Mouse (Mus musculus): Measurements from ENCODE around the gene Cdh10.

Cdh10 gene

DNA sequence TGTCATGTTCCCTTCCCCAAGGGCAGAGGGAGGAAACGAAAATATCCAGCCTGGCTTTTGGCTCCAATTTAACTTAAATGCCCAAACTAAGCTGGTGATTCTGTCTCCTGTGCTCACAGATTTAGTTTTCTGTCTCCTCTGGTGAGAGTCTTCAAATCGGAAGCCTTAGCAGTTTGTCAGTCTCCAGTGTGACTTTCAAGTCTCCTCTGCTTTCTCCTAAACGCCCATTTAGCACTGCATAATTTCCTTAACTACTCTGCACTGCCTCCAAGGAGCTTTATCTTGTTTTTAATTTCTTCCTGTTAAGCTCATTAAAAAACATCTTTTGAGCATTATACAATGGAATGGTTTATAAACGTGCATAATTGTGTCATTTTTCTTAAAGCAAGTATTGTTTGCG is 156.3 kb downstream of the Cdh10 start:
- DNase-seq (ENCODE audit: low spot score in 2 of 2) = no peak

GRCm38 (mm10) chr15:18984891-18985290 is 166.1 kb downstream of the Cdh10 start:
- DNase-seq (ENCODE audit: low spot score in 2 of 2) = no peak

GRCm38 (mm10) chr15:18987671-18988070 is 168.9 kb downstream of the Cdh10 start:
- no peak for DNase-seq (ENCODE audit: low spot score in 2 of 2)

- no peak for DNase-seq (ENCODE audit: low spot score in 2 of 2)
Measured at GRCm38 (mm10) chr15:18993512-18993911, 174.8 kb downstream of the Cdh10 start.

DNA sequence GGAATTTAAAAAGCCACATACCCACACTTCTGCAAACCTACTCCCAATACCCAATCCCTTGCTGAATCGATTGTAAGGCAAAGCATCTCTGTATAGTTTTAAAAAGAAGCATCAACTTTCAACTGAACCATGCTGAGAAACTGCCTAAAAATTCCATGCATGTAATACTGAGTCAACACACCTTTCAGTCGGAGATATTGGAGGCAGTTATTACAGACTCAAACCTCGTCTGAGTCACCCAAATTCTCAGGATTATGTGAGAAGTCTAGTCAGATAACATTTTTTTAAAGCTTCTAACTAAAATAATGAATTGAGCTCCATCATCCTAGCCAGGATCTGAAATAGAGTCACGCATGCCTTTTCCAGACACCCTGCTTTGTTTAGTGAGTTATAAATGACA is 175.5 kb downstream of the Cdh10 start:
- DNase-seq (ENCODE audit: low spot score in 2 of 2) = no peak

DNA sequence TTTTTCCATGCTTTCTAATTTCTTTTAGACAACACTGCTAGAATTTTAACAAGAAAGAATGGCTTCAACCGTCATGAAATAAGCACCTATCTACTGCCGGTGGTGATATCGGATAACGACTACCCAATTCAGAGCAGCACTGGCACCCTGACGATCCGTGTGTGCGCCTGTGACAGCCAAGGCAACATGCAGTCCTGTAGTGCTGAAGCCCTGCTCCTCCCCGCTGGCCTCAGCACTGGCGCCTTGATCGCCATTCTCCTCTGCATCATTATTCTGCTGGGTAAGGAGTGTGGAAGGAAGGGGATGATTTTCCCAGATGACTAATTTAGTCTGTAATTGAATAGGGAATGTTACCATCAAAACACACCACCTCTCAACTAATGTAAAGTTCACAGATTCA is 192.1 kb downstream of the Cdh10 start:
- DNase-seq (ENCODE audit: low spot score in 2 of 2) = no peak

GRCm38 (mm10) chr15:19032983-19033382 is 214.2 kb downstream of the Cdh10 start:
- DNase-seq (ENCODE audit: low spot score in 2 of 2) = no peak

GRCm38 (mm10) chr15:19040077-19040476 is 221.3 kb downstream of the Cdh10 start:
- no peak for DNase-seq (ENCODE audit: low spot score in 2 of 2)

All from thymus, postnatal 10 days (tissue).